Mouse (Mus musculus) cortical plate, adult 2 months (tissue): ENCODE results near the gene Slco3a1. TPM values are rescaled to one million over a fixed set of nuclear protein-coding genes. Genes with fewer than 3 reads are reported as not detected.

Source experiments
- H3K27ac ChIP-seq: fragments of 200-500 bp; 2 replicates; pipeline ENCODE4 v1.5.1; 2012; ENCODE audit warnings: low read length, control low read depth, inconsistent platforms; ENCODE audit not compliant: insufficient read depth
- H3K4me1 ChIP-seq: fragments of 200-500 bp; 2 replicates; pipeline ENCODE4 v1.6.1; 2011; ENCODE audit warnings: low read length; ENCODE audit not compliant: control insufficient read depth, insufficient read depth
- H3K4me3 ChIP-seq: fragments of 200-500 bp; 2 replicates; pipeline ENCODE4 v1.5.1; 2011; ENCODE audit warnings: mild to moderate bottlenecking, low read length, control low read depth; ENCODE audit not compliant: insufficient read depth
- CTCF ChIP-seq: fragments of 200-500 bp; IDR thresholded peaks from 2 replicates; pipeline ENCODE4 v1.5.1; 2011; ENCODE audit warnings: mild to moderate bottlenecking, control low read depth, low read length; ENCODE audit not compliant: insufficient read depth; ENCODE audit errors: extremely low read depth
- POLR2A ChIP-seq: fragments of 200-500 bp; IDR thresholded peaks from 2 replicates; pipeline ENCODE4 v1.6.1; 2011; ENCODE audit warnings: mild to moderate bottlenecking, low read length, control low read depth; ENCODE audit not compliant: insufficient read depth; ENCODE audit errors: extremely low read depth
- polyA plus RNA-seq: library from polyadenylated mRNA; depleted of rRNA; stranded (reverse); fragments of >200 nt; gene quantifications from 2 replicates; pipeline ENCODE4 v1.2.3, GENCODE M21; 2012

Gene Slco3a1
- polyA plus RNA-seq, 1 experiment = 26.5 TPM

- TF ChIP-seq CTCF (peak; percentile 33; the same call in 1 of the 2 replicates), POLR2A (no peak)
- Histone ChIP-seq H3K4me3 (no peak overlapping the region), H3K27ac (no peak overlapping the region), H3K4me1 (no peaks in the 10 kb centered on the region)
Measured at GRCm38 (mm10) chr7:74369657-74370056, 184.9 kb downstream of the Slco3a1 start.

GRCm38 (mm10) chr7:74368256-74368980 is 186.2 kb downstream of the Slco3a1 start:
- no peak overlapping the region for H3K4me3 ChIP-seq
- no peak for TF ChIP-seq CTCF
- no peak for TF ChIP-seq POLR2A
- no peaks in the 10 kb centered on the region for H3K4me1 ChIP-seq
- no peak overlapping the region for H3K27ac ChIP-seq

- Histone ChIP-seq H3K4me3 (no peak overlapping the region), H3K27ac (no peak overlapping the region), H3K4me1 (no peaks in the 10 kb centered on the region)
- TF ChIP-seq POLR2A (no peak), CTCF (peak; percentile 74)
Measured at GRCm38 (mm10) chr7:74367350-74367749, 187.2 kb downstream of the Slco3a1 start.

- no peaks in the 10 kb centered on the region for H3K4me1 ChIP-seq
- TF ChIP-seq POLR2A (no peak), CTCF (no peak)
- H3K4me3 ChIP-seq = no peak overlapping the region
- no peak overlapping the region for H3K27ac ChIP-seq
Measured at GRCm38 (mm10) chr7:74365623-74366022, 189.0 kb downstream of the Slco3a1 start.

GRCm38 (mm10) chr7:74364956-74365355 is 189.6 kb downstream of the Slco3a1 start:
- no peak overlapping the region for H3K4me3 ChIP-seq
- no peaks in the 10 kb centered on the region for H3K4me1 ChIP-seq
- H3K27ac ChIP-seq = no peak overlapping the region
- TF ChIP-seq POLR2A (no peak), CTCF (no peak)

GRCm38 (mm10) chr7:74363440-74363839 is 191.1 kb downstream of the Slco3a1 start:
- H3K4me1 ChIP-seq = no peaks in the 10 kb centered on the region
- no peak overlapping the region for H3K4me3 ChIP-seq
- H3K27ac ChIP-seq = no peak overlapping the region
- TF ChIP-seq CTCF = peak; percentile 44
- no peak for TF ChIP-seq POLR2A

- no peak overlapping the region for H3K27ac ChIP-seq
- H3K4me3 ChIP-seq = no peak overlapping the region
- TF ChIP-seq CTCF (no peak), POLR2A (no peak)
- H3K4me1 ChIP-seq = no peaks in the 10 kb centered on the region
Measured at GRCm38 (mm10) chr7:74361677-74362076, 192.9 kb downstream of the Slco3a1 start.

- TF ChIP-seq POLR2A (no peak), CTCF (peak; percentile 30; the same call in 1 of the 2 replicates)
- H3K4me1 ChIP-seq = no peaks in the 10 kb centered on the region; the same call in 1 of the 2 replicates
- H3K4me3 ChIP-seq = no peak overlapping the region
- no peak overlapping the region for H3K27ac ChIP-seq
Measured at GRCm38 (mm10) chr7:74357027-74357426, 197.6 kb downstream of the Slco3a1 start.

- H3K4me1 ChIP-seq = no peaks in the 10 kb centered on the region; the same call in 1 of the 2 replicates
- H3K4me3 ChIP-seq = no peak overlapping the region
- TF ChIP-seq POLR2A (no peak), CTCF (peak; percentile 74)
- no peak overlapping the region for H3K27ac ChIP-seq
Measured at GRCm38 (mm10) chr7:74354527-74355256, 199.9 kb downstream of the Slco3a1 start.
